Mouse (Mus musculus) thymus, adult 2 months (tissue): ENCODE measurements around the gene Fam136a. TPM values are rescaled to one million over a fixed set of nuclear protein-coding genes. Genes with fewer than 3 reads are reported as not detected.

Experiments used
- DNase-seq: peaks from one replicate; pipeline ENCODE4 v3.0.0; 2021
- H3K27ac ChIP-seq: fragments of 200-500 bp; 2 replicates; pipeline ENCODE4 v1.5.1; 2012; ENCODE audit warnings: low read length, control low read depth; ENCODE audit not compliant: control insufficient read depth, insufficient read depth
- H3K27me3 ChIP-seq: fragments of 200-500 bp; 2 replicates; pipeline ENCODE4 v1.6.1; 2012; ENCODE audit warnings: mild to moderate bottlenecking, low read length, moderate library complexity, mixed read lengths; ENCODE audit not compliant: control insufficient read depth, insufficient read depth
- H3K36me3 ChIP-seq: fragments of 200-500 bp; 2 replicates; pipeline ENCODE4 v1.6.1; 2012; ENCODE audit warnings: mild to moderate bottlenecking, low read length, moderate library complexity; ENCODE audit not compliant: control insufficient read depth, insufficient read depth
- H3K4me1 ChIP-seq: fragments of 200-500 bp; replicated peaks from 2 replicates; pipeline ENCODE4 v1.6.1; 2012; ENCODE audit warnings: low read length; ENCODE audit not compliant: control insufficient read depth, insufficient read depth
- H3K4me3 ChIP-seq: fragments of 200-500 bp; 2 replicates; pipeline ENCODE4 v1.5.1; 2012; ENCODE audit warnings: mild to moderate bottlenecking, low read length, control low read depth, moderate library complexity; ENCODE audit not compliant: control insufficient read depth, insufficient read depth
- CTCF ChIP-seq: fragments of 200-500 bp; IDR thresholded peaks from 2 replicates; pipeline ENCODE4 v1.5.1; 2012; ENCODE audit warnings: mild to moderate bottlenecking, control low read depth, low read length, moderate library complexity, borderline replicate concordance; ENCODE audit not compliant: control insufficient read depth, poor library complexity, insufficient read depth; ENCODE audit errors: extremely low read depth
- POLR2A ChIP-seq: fragments of 200-500 bp; IDR thresholded peaks from 2 replicates; pipeline ENCODE4 v1.6.1; 2012; ENCODE audit warnings: mild to moderate bottlenecking, low read length, control low read depth, moderate library complexity; ENCODE audit not compliant: control insufficient read depth, poor library complexity, insufficient read depth; ENCODE audit errors: extremely low read depth
- WGBS: fragments of 180-500 bp; shearing (Covaris S2); methylation state at CpG from one replicate; pipeline ENCODE4 v1.1.7; 2018; 5-methylcytosine and 5-hydroxymethylcytosine counted together
- polyA plus RNA-seq: library from polyadenylated mRNA; depleted of rRNA; stranded (reverse); fragments of >200 nt; gene quantifications from 2 replicates; pipeline ENCODE4 v1.2.3, GENCODE M21; 2012

Fam136a gene
- polyA plus RNA-seq, 1 experiment = 14.3 TPM

DNA sequence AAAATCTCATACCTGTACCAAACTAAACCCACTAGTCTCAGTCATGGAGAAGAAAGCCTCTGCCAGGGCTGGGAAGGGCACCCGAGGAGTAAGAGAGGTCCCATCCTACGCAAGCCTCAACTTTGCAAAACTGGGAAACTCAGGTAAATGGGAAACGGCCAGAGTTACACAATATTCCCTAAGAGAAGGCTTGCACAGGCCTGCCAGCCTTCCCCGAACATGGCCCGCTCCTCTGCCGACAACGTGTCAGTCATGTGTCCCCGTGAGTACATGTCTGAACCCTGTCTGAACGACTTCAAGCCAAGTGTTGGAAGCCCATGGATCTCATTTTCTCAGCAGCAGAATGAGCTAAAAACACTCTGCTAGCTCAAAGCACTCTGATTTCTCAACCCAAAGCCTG is 29.6 kb downstream of the Fam136a start:
- DNase-seq = no peak
- Histone ChIP-seq H3K36me3 (0 out of 2 replicates have a peak, but pooled peaks cover 3% of the 10 kb centered on the region), H3K27ac (no peak overlapping the region), H3K27me3 (no peaks in the 10 kb centered on the region), H3K4me1 (peaks cover 5% of the 10 kb centered on the region; the same call in 1 of the 2 replicates), H3K4me3 (no peak overlapping the region)
- TF ChIP-seq POLR2A (no peak), CTCF (no peak)
- WGBS = 97% methylated on average over 9 of the region's 9 CpGs

DNA sequence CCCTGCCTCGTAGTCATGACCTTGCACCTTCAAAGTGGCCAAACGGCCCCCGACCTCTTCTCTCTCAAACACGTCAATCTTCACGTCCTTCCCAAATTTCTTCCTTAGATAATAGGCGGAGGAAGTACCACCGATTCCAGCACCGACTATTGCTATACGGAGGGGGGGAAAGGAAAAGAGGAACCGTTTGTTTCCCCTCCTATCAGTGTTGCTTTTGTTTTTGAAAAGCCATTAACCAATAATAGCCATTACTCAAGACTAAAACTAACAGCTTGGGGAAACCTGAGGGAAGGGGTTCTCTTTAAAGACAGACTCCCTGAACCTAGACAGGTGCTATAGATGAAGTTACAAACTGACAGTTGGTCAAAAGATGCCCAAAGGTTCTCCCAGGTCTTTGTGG is 30.5 kb downstream of the Fam136a start:
- Histone ChIP-seq H3K4me1 (peaks cover 8% of the 10 kb centered on the region), H3K27me3 (no peaks in the 10 kb centered on the region), H3K4me3 (peak overlapping the region; percentile 92), H3K36me3 (0 out of 2 replicates have a peak, but pooled peaks cover under 1% of the 10 kb centered on the region), H3K27ac (no peak overlapping the region)
- no peak for DNase-seq
- no peak for TF ChIP-seq CTCF
- TF ChIP-seq POLR2A = no peak
- 27% methylated on average over 10 of the region's 10 CpGs for WGBS

DNA sequence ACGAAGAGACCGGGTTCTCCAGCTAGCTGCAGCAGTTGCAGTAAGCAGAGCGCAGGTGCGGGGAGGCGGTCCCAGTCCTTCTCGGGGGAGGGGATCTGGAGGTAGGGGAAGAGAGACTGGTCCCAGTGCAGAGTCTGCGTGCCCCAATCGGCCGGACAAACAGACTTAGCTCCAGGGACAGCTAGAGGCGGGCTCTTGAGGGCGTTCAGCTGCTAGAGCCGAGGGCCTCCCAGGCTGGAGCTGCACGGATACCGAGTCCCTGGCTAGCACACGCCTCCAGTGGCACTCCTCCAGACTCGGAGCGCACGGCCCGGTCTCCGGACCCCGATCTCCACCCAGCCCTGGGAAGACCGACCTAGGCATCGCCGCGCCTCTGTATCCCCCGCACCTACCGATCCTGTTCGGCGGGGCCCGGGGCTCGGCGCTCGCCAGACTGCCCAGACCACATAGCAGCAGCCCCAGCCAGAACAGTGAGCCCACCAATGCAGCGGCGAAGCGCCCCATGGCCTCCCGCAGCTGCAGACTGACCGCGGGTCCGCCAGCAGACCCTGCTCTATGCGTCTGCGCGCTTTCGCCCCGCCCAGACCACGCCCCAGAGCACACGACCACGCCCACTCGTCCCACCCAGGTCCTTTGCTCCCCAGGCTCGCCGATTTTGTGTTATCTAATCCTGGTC is 31.3 kb downstream of the Fam136a start, which contains the start of gene Pcyox1:
Gene Pcyox1 (minus strand): TSS at position 574 of the 676 bp plus-strand sequence.
- no peaks in the 10 kb centered on the region for H3K36me3 ChIP-seq
- H3K4me1 ChIP-seq = peaks cover 8% of the 10 kb centered on the region
- TF ChIP-seq CTCF (no peak), POLR2A (no peak; the same call in 1 of the 2 replicates)
- peak within 1 kb of the TSS; percentile 92 for H3K4me3 ChIP-seq
- H3K27ac ChIP-seq = no peak within 1 kb of the TSS
- DNase-seq = peak; percentile 86
- no peaks in the 10 kb centered on the region for H3K27me3 ChIP-seq
- under 1% methylated on average over 51 of the region's 51 CpGs for WGBS

GRCm38 (mm10) chr6:86397257-86397980 is 32.0 kb downstream of the Fam136a start:
- Histone ChIP-seq H3K36me3 (no peaks in the 10 kb centered on the region), H3K4me3 (peak overlapping the region; percentile 92), H3K27ac (no peak overlapping the region), H3K27me3 (no peaks in the 10 kb centered on the region), H3K4me1 (peaks cover 8% of the 10 kb centered on the region)
- TF ChIP-seq CTCF = no peak
- TF ChIP-seq POLR2A = no peak
- no peak for DNase-seq
- WGBS = 2% methylated on average over 14 of the region's 14 CpGs

- WGBS = 95% methylated on average over 2 of the region's 2 CpGs
- no peak overlapping the region for H3K4me3 ChIP-seq
- H3K27me3 ChIP-seq = no peaks in the 10 kb centered on the region
- H3K36me3 ChIP-seq = no peaks in the 10 kb centered on the region
- TF ChIP-seq CTCF (no peak), POLR2A (no peak)
- peaks cover 8% of the 10 kb centered on the region for H3K4me1 ChIP-seq
- no peak overlapping the region for H3K27ac ChIP-seq
- no peak for DNase-seq
Observed at GRCm38 (mm10) chr6:86398986-86399385, 33.5 kb downstream of the Fam136a start.

- no peak overlapping the region for H3K4me3 ChIP-seq
- H3K36me3 ChIP-seq = no peaks in the 10 kb centered on the region
- WGBS = 87% methylated on average over 2 of the region's 2 CpGs
- H3K27ac ChIP-seq = no peak overlapping the region
- peaks cover 8% of the 10 kb centered on the region for H3K4me1 ChIP-seq
- no peaks in the 10 kb centered on the region for H3K27me3 ChIP-seq
- TF ChIP-seq POLR2A (no peak), CTCF (no peak)
- no peak for DNase-seq
Observed at GRCm38 (mm10) chr6:86399995-86400394, 34.5 kb downstream of the Fam136a start.

DNA sequence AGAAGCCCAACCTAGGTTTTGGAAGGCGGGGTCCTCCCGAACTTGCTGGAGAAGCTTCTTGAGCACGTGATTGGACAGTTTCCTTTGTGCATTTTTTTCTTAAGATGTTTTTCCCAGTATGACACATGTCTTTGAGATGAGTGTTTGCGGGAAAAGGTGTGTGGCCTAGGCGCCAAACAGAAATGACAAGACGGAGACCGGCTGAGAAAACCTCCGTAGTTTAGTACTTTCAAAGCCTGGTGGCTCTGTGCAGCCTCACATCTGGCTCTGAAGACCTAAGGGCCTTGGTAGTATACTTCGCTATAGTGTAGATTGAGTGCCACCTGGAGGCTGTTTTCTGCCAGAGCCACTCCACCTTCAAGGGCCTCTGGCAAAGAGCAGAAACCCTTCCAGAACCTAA is 35.5 kb downstream of the Fam136a start:
- Histone ChIP-seq H3K36me3 (no peaks in the 10 kb centered on the region), H3K4me1 (peaks cover 8% of the 10 kb centered on the region), H3K27ac (no peak overlapping the region), H3K27me3 (no peaks in the 10 kb centered on the region), H3K4me3 (no peak overlapping the region)
- TF ChIP-seq POLR2A (no peak), CTCF (no peak)
- WGBS = 6% methylated on average over 9 of the region's 9 CpGs
- peak; percentile 86 for DNase-seq
